Mouse (Mus musculus) mesoderm, embryonic 11.5 days (tissue): ENCODE results near the gene Ddx19b.
A peak's percentile ranks its signal among the peaks of the same experiment; 100 is the strongest.
"Not testable (repeated sequence)": the region's sequence is repeated elsewhere in the genome, so short reads cannot be mapped to it uniquely, and the experiment has no call there.

Experiments
- DNase-seq: peaks from one replicate; pipeline ENCODE4 v3.0.0-alpha.2; 2012; ENCODE audit warnings: low read depth, low spot score

Gene Ddx19b

GRCm38 (mm10) chr8:110965594-110965993 lies 66.0 kb downstream of the Ddx19b start:
- peak; percentile 18 for DNase-seq

- no peak for DNase-seq
Observed at GRCm38 (mm10) chr8:110964666-110965065, 66.9 kb downstream of the Ddx19b start.

- DNase-seq = no peak
Observed at GRCm38 (mm10) chr8:110963051-110963450, 68.5 kb downstream of the Ddx19b start.

- no peak for DNase-seq
Observed at GRCm38 (mm10) chr8:110959906-110960305, 71.6 kb downstream of the Ddx19b start.

GRCm38 (mm10) chr8:110959071-110959780 lies 72.3 kb downstream of the Ddx19b start:
- DNase-seq = no peak

- DNase-seq = not testable (repeated sequence)
Observed at GRCm38 (mm10) chr8:110958553-110958952, 73.0 kb downstream of the Ddx19b start.

GRCm38 (mm10) chr8:110958135-110958534 lies 73.4 kb downstream of the Ddx19b start:
- no peak for DNase-seq

- no peak for DNase-seq
Observed at GRCm38 (mm10) chr8:110957471-110957870, 74.1 kb downstream of the Ddx19b start.

- DNase-seq = no peak
Observed at GRCm38 (mm10) chr8:110956619-110957450, 74.7 kb downstream of the Ddx19b start.

GRCm38 (mm10) chr8:110954776-110955175 lies 76.8 kb downstream of the Ddx19b start:
- no peak for DNase-seq
